11 mouse cellular contexts compared by ENCODE assay signal in genomic region chr11:60200384-60200783, GRCm38 (mm10). TPM values are rescaled to one million over a fixed set of nuclear protein-coding genes. Genes with fewer than 3 reads are reported as not detected.
DNase-seq lines count a peak whose midpoint lies in the region; ATAC-seq and TF ChIP-seq lines count a peak whose summit lies in the region.
"Had no signal": no experiment of that assay in that cellular context is flagged by ENCODE, and none has a peak within 500 bp of the region (broad histone marks: within the 10 kb centered on the region; RNA-seq: fewer than 3 reads in every experiment).

No protein-coding gene starts in this region.

- TF ChIP-seq CTCF in liver, postnatal 0 days (IDR thresholded peaks at IDR 0.05; ENCODE audit: low read depth) = no peak
- no peak for TF ChIP-seq CTCF in cerebellum, adult 2 months (IDR thresholded peaks at IDR 0.05; ENCODE audit: borderline replicate concordance, insufficient read depth, low read depth, low read length)

- no peak for TF ChIP-seq POLR2A in cerebellum, adult 2 months (IDR thresholded peaks at IDR 0.05; ENCODE audit: borderline replicate concordance, insufficient read depth, low read length)

- no peaks in the 10 kb centered on the region for H3K27me3 ChIP-seq in liver, embryonic 12.5 days (replicated peaks)
- H3K27me3 ChIP-seq in liver, postnatal 0 days (ENCODE audit: insufficient read depth, low read length) = no peaks in the 10 kb centered on the region
- H3K27me3 ChIP-seq in forebrain, embryonic 11.5 days (ENCODE audit: control insufficient read depth, insufficient read depth, low read length) = no peaks in the 10 kb centered on the region
- H3K27me3 ChIP-seq in hindbrain, embryonic 16.5 days (replicated peaks; ENCODE audit: control insufficient read depth, insufficient read depth, low read length) = no peaks in the 10 kb centered on the region
- no peaks in the 10 kb centered on the region for H3K27me3 ChIP-seq in midbrain, embryonic 14.5 days (ENCODE audit: control insufficient read depth, insufficient read depth, low read length)
- no peaks in the 10 kb centered on the region for H3K27me3 ChIP-seq in cerebellum, adult 2 months (ENCODE audit: control insufficient read depth, insufficient read depth, low read length)
- H3K27me3 ChIP-seq: embryonic facial prominence, embryonic 15.5 days had no signal

- DNase-seq in liver, postnatal 0 days = no peak
- no peak for DNase-seq in forebrain, embryonic 11.5 days (ENCODE audit: low spot score)
- no peak for DNase-seq in midbrain, embryonic 14.5 days
- DNase-seq in adipocyte (ENCODE audit: low spot score) = no peak
- no peak for DNase-seq in cerebellum, adult 2 months

- TF ChIP-seq EP300 in liver, postnatal 0 days (IDR thresholded peaks at IDR 0.05; ENCODE audit: low read depth) = no peak

- H3K4me2 ChIP-seq in liver, embryonic 12.5 days = no peak overlapping the region
- no peak overlapping the region for H3K4me2 ChIP-seq in liver, postnatal 0 days (ENCODE audit: low read depth, low read length)
- no peak overlapping the region for H3K4me2 ChIP-seq in forebrain, embryonic 11.5 days (ENCODE audit: low read depth, low read length, severe bottlenecking)
- no peak overlapping the region for H3K4me2 ChIP-seq in hindbrain, embryonic 16.5 days (ENCODE audit: low read length)
- H3K4me2 ChIP-seq in midbrain, embryonic 14.5 days (ENCODE audit: low read length) = no peak overlapping the region
- H3K4me2 ChIP-seq: embryonic facial prominence, embryonic 15.5 days had no signal

- H3K4me1 ChIP-seq in liver, embryonic 12.5 days = peaks cover 24% of the 10 kb centered on the region
- H3K4me1 ChIP-seq in liver, postnatal 0 days (ENCODE audit: insufficient read depth) = peaks cover 3% of the 10 kb centered on the region; the same call in 1 of the 2 replicates
- no peaks in the 10 kb centered on the region for H3K4me1 ChIP-seq in forebrain, embryonic 11.5 days (replicated peaks; ENCODE audit: control insufficient read depth, insufficient read depth, low read length)
- peaks cover 22% of the 10 kb centered on the region for H3K4me1 ChIP-seq in hindbrain, embryonic 16.5 days (ENCODE audit: control insufficient read depth, insufficient read depth, low read depth, low read length)
- H3K4me1 ChIP-seq in midbrain, embryonic 14.5 days (ENCODE audit: control insufficient read depth, insufficient read depth, low read length) = peaks cover 9% of the 10 kb centered on the region
- H3K4me1 ChIP-seq in cerebellum, adult 2 months (ENCODE audit: control insufficient read depth, insufficient read depth, low read length) = peaks cover 29% of the 10 kb centered on the region

- peak overlapping the region; percentile 48 for H3K27ac ChIP-seq in liver, embryonic 12.5 days
- H3K27ac ChIP-seq in liver, postnatal 0 days (ENCODE audit: low read depth) = no peak overlapping the region
- H3K27ac ChIP-seq in forebrain, embryonic 11.5 days (ENCODE audit: low read depth, low read length) = 0 out of 2 replicates have a peak overlapping the region, but pooled peaks have one; percentile 8
- peak overlapping the region; percentile 81 for H3K27ac ChIP-seq in hindbrain, embryonic 16.5 days (ENCODE audit: low read depth, low read length)
- H3K27ac ChIP-seq in midbrain, embryonic 14.5 days (replicated peaks; ENCODE audit: low read depth, low read length) = peak overlapping the region; percentile 79
- H3K27ac ChIP-seq in cerebellum, adult 2 months (ENCODE audit: insufficient read depth, low read length) = no peak overlapping the region
- H3K27ac ChIP-seq: liver, embryonic 14.5 days had no signal

- no peak overlapping the region for H3K9ac ChIP-seq in liver, embryonic 12.5 days
- H3K9ac ChIP-seq in liver, postnatal 0 days (replicated peaks) = no peak overlapping the region
- H3K9ac ChIP-seq in forebrain, embryonic 11.5 days (ENCODE audit: low read length) = no peak overlapping the region
- peak overlapping the region; percentile 59 for H3K9ac ChIP-seq in hindbrain, embryonic 16.5 days (ENCODE audit: low read depth, low read length)
- H3K9ac ChIP-seq in midbrain, embryonic 14.5 days (replicated peaks; ENCODE audit: low read length) = peak overlapping the region; percentile 38; the same call in 1 of the 2 replicates
- H3K9ac ChIP-seq: embryonic facial prominence, embryonic 15.5 days; liver, embryonic 14.5 days had no signal

- H3K9me3 ChIP-seq in liver, embryonic 12.5 days (replicated peaks) = no peaks in the 10 kb centered on the region
- H3K9me3 ChIP-seq in liver, postnatal 0 days (ENCODE audit: low read length) = no peaks in the 10 kb centered on the region
- H3K9me3 ChIP-seq in forebrain, embryonic 11.5 days (ENCODE audit: control insufficient read depth, low read length) = no peaks in the 10 kb centered on the region
- H3K9me3 ChIP-seq in hindbrain, embryonic 16.5 days (ENCODE audit: control insufficient read depth, low read length) = no peaks in the 10 kb centered on the region
- no peaks in the 10 kb centered on the region for H3K9me3 ChIP-seq in midbrain, embryonic 14.5 days (ENCODE audit: control insufficient read depth, low read length)
- H3K9me3 ChIP-seq: embryonic facial prominence, embryonic 15.5 days had no signal

- peaks cover 92% of the 10 kb centered on the region for H3K36me3 ChIP-seq in liver, embryonic 12.5 days
- H3K36me3 ChIP-seq in liver, postnatal 0 days (replicated peaks; ENCODE audit: insufficient read depth, low read length) = peaks cover 70% of the 10 kb centered on the region
- peaks cover 8% of the 10 kb centered on the region for H3K36me3 ChIP-seq in forebrain, embryonic 11.5 days (ENCODE audit: control insufficient read depth, insufficient read depth, low read length)
- H3K36me3 ChIP-seq in hindbrain, embryonic 16.5 days (ENCODE audit: control insufficient read depth, insufficient read depth, low read length) = peaks cover 40% of the 10 kb centered on the region
- peaks cover 78% of the 10 kb centered on the region for H3K36me3 ChIP-seq in midbrain, embryonic 14.5 days (ENCODE audit: control insufficient read depth, insufficient read depth, low read length)

- no peak overlapping the region for H3K4me3 ChIP-seq in liver, embryonic 12.5 days
- H3K4me3 ChIP-seq in liver, postnatal 0 days (ENCODE audit: low read depth, low read length) = no peak overlapping the region
- H3K4me3 ChIP-seq in forebrain, embryonic 11.5 days (ENCODE audit: low read depth, low read length) = no peak overlapping the region
- H3K4me3 ChIP-seq in hindbrain, embryonic 16.5 days (ENCODE audit: low read length) = no peak overlapping the region
- H3K4me3 ChIP-seq in midbrain, embryonic 14.5 days (replicated peaks; ENCODE audit: low read depth, low read length) = no peak overlapping the region
- H3K4me3 ChIP-seq in cerebellum, adult 2 months (replicated peaks; ENCODE audit: insufficient read depth, low read depth, low read length) = no peak overlapping the region
- H3K4me3 ChIP-seq: embryonic facial prominence, embryonic 15.5 days; myocyte had no signal

- no peak for ATAC-seq in liver, embryonic 12.5 days
- no peak for ATAC-seq in liver, postnatal 0 days
- no peak for ATAC-seq in forebrain, embryonic 11.5 days (replicated peaks; ENCODE audit: low FRiP score)
- ATAC-seq in hindbrain, embryonic 16.5 days = no peak
- ATAC-seq in midbrain, embryonic 14.5 days (ENCODE audit: low FRiP score, low TSS enrichment) = no peak
- no peak for ATAC-seq in cerebellum, adult (ENCODE audit: insufficient number of reproducible peaks, low FRiP score, low TSS enrichment)

- WGBS in liver, embryonic 12.5 days (ENCODE audit: insufficient replicate concordance) = 81% methylated on average over 11 of the region's 11 CpGs
- WGBS in liver, postnatal 0 days (ENCODE audit: insufficient replicate concordance) = 81% methylated on average over 11 of the region's 11 CpGs
- 91% methylated on average over 11 of the region's 11 CpGs for WGBS in forebrain, embryonic 11.5 days
- WGBS in hindbrain, embryonic 16.5 days = 85% methylated on average over 11 of the region's 11 CpGs
- WGBS in midbrain, embryonic 14.5 days = 89% methylated on average over 11 of the region's 11 CpGs
- 58% methylated on average over 11 of the region's 11 CpGs for WGBS in cerebellum, adult 2 months

RNA-seq across cellular contexts. Expression of gene Srebf1, which starts 22.0 kb away (rescaled TPM):
- 45.7 and 50.9 TPM in 2 replicates for polyA plus RNA-seq in liver, embryonic 12.5 days (2016; fragmentation: Nextera tagmentation; extraction: Ambion mirVana)
- polyA plus RNA-seq in liver, postnatal 0 days (2015; fragmentation: Nextera tagmentation; extraction: Ambion mirVana) = 21.4 and 31.0 TPM in 2 replicates
- polyA plus RNA-seq in forebrain, embryonic 11.5 days (2014; fragmentation: Nextera tagmentation; extraction: Ambion mirVana) = 63.9 and 68.7 TPM in 2 replicates
- 42.5 and 44.8 TPM in 2 replicates for polyA plus RNA-seq in hindbrain, embryonic 16.5 days (2015; fragmentation: Nextera tagmentation; extraction: Ambion mirVana)
- 34.5 and 35.2 TPM in 2 replicates for polyA plus RNA-seq in midbrain, embryonic 14.5 days (2014; fragmentation: Nextera tagmentation; extraction: Ambion mirVana)
- 56.1 and 66.3 TPM in 2 replicates for polyA plus RNA-seq in cerebellum, adult 2 months (2012; rRNA removed)

Comparison
In these comparisons a context has a peak if more than half of its experiments do, and no peak if none do; other contexts are left out.
1. H3K27ac ChIP-seq: peak in liver, embryonic 12.5 days (single experiment), forebrain, embryonic 11.5 days (single experiment), hindbrain, embryonic 16.5 days (single experiment) and midbrain, embryonic 14.5 days (single experiment); none in liver, postnatal 0 days (single experiment) and cerebellum, adult 2 months (single experiment).
2. H3K9ac ChIP-seq: peak in hindbrain, embryonic 16.5 days (single experiment) and midbrain, embryonic 14.5 days (single experiment); none in liver, embryonic 12.5 days (single experiment), liver, postnatal 0 days (single experiment) and forebrain, embryonic 11.5 days (single experiment).